Mouse (Mus musculus): ENCODE data around the gene Lmx1a.

The Lmx1a gene

DNA sequence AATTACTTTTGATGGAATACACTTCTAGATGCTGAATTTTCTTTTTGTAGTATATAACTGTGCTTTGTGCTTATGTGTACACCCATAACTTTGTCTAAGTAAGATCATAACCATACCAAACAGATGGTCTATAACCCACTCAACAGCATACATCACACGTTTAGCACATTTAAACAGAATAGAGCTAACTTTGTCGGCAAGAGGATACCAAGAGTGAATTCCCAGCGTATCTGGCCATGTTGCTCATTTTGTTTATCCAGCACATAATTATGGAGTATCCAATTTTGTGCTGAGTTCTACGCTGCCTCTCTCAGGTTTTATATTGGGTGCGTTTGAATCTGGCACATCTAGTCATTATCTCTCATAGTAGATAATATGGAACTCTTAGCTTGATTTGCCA, 196.7 kb downstream of the Lmx1a start:
- DNase-seq (ENCODE audit: low read depth): no peak

DNA sequence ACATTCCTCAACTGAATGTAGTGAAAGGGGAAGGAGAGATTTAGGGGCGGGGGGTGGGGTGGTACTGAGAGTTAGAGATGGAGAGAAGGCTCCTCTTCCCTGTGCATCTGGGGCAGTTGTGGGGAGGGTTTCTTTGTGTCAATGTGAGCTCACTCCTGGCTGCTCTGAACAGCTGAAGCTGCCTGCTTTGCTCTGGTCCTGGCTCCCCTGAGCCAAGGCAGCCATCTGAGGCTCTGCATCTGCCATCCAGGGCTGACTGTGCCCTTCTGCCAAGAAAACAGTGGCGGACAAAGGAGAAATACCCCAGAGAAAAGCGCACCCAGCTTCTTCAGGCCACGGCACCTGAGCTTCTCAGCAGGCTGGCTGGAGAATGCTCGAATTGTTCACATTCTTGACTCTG, 199.1 kb downstream of the Lmx1a start:
- DNase-seq (ENCODE audit: low read depth): no peak

DNA sequence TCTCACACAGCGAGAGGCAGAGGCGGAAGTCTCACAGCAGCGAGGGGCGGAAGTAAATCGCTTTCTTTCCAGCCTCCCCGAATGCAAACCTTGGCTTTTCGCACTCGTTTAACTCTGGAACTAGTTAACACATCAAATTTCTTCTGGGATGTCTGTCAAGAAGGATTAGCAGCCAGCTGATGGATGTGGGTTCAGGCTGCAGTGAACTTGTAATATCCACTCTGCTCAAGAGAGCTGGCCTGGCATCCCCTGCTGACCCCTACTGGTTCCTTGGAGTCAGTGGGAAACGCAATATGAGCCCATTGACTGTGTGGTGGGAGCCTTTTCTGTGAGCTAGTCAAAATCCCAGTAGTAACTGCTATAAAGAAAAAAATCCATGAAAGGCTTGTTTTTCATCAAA, 199.8 kb downstream of the Lmx1a start:
- no peak for DNase-seq (ENCODE audit: low read depth)

DNA sequence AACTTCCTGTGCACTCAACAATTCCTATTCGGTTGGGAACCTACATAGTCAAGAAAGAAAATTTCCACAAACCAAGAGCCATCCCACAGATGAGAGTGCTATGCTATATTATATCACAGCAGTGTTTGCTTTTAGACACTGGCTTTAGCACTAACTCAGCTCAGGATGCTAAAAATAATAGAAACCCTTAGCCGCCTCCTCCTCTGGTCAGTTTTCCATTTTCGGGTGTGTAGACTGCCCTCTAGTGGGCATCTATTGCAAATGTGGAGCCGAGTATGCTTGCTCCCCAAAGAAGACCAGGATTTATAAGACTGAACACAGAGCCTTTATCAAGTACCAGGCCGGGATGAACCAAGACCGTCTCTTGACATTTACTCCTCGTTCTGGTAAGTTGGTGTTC, 207.2 kb downstream of the Lmx1a start:
- peak; percentile 19 for DNase-seq (ENCODE audit: low read depth)

All from fibroblast of lung, adult 2 months (primary cell).